Mouse (Mus musculus): ENCODE data around the gene Sat1. TPM values are rescaled to one million over a fixed set of nuclear protein-coding genes. Genes with fewer than 3 reads are reported as not detected.

Sat1 gene
- 203 TPM for total RNA-seq (2023)

DNA sequence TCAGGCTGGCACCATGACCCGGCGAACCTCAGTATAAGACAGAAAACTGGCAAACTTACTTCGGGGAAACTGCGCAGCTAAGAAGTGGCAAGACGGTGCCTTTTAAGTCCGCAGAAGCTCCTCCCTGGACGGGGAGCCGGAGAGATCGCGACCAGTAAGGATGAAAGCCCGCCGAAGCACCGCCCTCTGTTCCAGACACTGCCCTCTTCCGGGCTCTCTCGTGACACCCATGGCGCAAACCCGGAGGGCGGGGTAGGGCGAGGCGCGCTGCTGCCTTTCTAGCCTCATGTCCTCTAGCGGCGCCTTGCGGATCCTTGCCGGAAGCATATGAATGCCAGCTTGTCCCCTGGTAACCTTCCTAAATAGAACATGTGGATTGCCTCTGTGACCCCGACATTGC lies at the start of gene Sat1:
Gene Sat1, minus strand, starts transcription at position 179 of the 400 bp plus-strand sequence.

DNA sequence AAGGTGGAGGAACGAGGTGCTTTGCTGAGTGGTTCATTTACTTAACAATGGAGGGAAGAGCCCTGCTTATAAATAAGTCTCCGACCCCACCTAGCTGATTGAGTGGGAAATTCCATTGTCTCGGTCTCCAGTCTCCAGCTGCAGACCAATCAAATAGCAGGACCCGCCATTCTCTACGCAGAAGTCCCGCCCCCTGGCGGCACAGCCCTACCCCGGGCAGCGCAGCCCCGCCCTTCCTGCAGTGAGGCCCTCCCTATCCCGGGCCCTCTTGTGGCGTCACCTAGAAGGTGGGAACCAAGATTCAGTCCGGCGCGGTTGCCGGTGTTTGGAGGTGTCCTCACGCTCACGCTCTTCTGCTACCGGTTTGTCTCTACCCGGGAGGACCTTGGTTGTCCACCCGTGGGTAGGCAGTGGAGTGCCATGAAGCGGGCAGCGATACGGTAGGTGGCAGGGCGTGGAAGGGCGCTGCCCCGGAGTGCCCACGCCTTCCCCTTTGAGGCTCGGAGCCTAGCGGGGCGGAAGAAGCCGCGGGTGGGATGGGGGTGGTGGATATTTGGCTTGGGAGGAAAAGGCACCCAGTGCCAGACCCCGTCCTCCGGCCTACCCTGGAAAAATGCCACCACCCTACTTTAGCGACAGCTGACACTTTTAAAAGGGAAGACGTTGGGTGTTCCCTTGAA lies 46.1 kb upstream of the Sat1 start, which contains the start of gene Acot9:
Gene Acot9, plus strand, starts transcription at position 209 of the 680 bp plus-strand sequence.

Other genes starting within 250 kb of the Sat1 start
- not detected for gene Magea8, start 220.6 kb downstream of the Sat1 start, total RNA-seq (2023)
- not detected for gene Magea5, start 153.3 kb downstream of the Sat1 start, total RNA-seq (2023)
- gene Magea1, start 126.7 kb downstream of the Sat1 start, total RNA-seq (2023), result not detected
- not detected for gene Magea2, start 122.8 kb downstream of the Sat1 start, total RNA-seq (2023)
- gene Cldn34b2, start 88.0 kb downstream of the Sat1 start, total RNA-seq (2023), result not detected
- 29.0 TPM for gene Acot9, start 46.0 kb upstream of the Sat1 start, total RNA-seq (2023)
- gene Prdx4, start 124.3 kb upstream of the Sat1 start, total RNA-seq (2023), result 15.2 TPM

Measured in CD4-positive naive resting alpha-beta T cell, adult 76 days (primary cell).